Mouse (Mus musculus): ENCODE results near the gene Dnaja3. TPM values are rescaled to one million over a fixed set of nuclear protein-coding genes. Genes with fewer than 3 reads are reported as not detected.

The Dnaja3 gene
- polyA plus RNA-seq, 1 experiment from 2014 or later, result 71.6 TPM

GRCm38 (mm10) chr16:4656571-4657081 is 16.8 kb downstream of the Dnaja3 start:
- ATAC-seq (replicated peaks; ENCODE audit: low FRiP score, low TSS enrichment, low read depth) (no peak), DNase-seq (ENCODE audit: low spot score) (no peak)
- no peaks in the 10 kb centered on the region for H3K9me3 ChIP-seq (ENCODE audit: control insufficient read depth, low read length)
- no peak overlapping the region for H3K9ac ChIP-seq (ENCODE audit: low read length)
- WGBS, result 61% methylated on average over 9 of the region's 9 CpGs
- H3K27me3 ChIP-seq (replicated peaks; ENCODE audit: control insufficient read depth, insufficient read depth, low read length), result no peaks in the 10 kb centered on the region
- H3K4me2 ChIP-seq (ENCODE audit: low read length), result no peak overlapping the region
- peak overlapping the region; percentile 70 for H3K27ac ChIP-seq (ENCODE audit: low read depth)
- no peak overlapping the region for H3K4me3 ChIP-seq (ENCODE audit: low read depth, low read length)
- peaks cover 25% of the 10 kb centered on the region for H3K4me1 ChIP-seq (replicated peaks; ENCODE audit: control insufficient read depth, insufficient read depth, low read length)
- H3K36me3 ChIP-seq (ENCODE audit: control insufficient read depth, insufficient read depth, low read length), result peaks cover 35% of the 10 kb centered on the region

DNA sequence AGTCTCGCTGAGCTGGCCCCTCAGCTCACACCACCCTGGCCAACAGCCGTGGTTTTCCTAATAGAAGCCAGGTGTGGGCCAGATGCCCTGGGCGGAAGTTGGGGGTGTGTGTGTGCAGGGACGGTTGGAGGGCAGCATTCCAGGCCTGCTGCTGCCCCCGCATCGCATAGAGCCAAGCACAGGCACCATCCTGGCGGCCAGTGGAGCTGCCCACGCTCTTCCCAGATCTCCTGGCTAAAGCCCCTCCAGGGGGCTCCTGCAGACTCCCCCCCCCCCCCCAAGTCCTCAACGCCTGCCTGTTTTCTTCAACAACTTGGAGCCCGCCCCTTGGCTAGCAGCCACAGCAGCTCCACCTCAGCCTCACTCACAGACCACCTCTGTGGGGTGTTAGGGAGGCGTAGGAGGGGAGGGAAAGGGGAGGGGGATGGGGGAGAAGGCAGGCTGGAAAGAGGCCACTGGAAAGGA is 19.0 kb downstream of the Dnaja3 start:
- Histone ChIP-seq H3K9ac (ENCODE audit: low read length) (no peak overlapping the region), H3K9me3 (ENCODE audit: control insufficient read depth, low read length) (no peaks in the 10 kb centered on the region), H3K4me1 (replicated peaks; ENCODE audit: control insufficient read depth, insufficient read depth, low read length) (peaks cover 22% of the 10 kb centered on the region), H3K4me3 (ENCODE audit: low read depth, low read length) (no peak overlapping the region), H3K36me3 (ENCODE audit: control insufficient read depth, insufficient read depth, low read length) (peaks cover 20% of the 10 kb centered on the region), H3K27me3 (replicated peaks; ENCODE audit: control insufficient read depth, insufficient read depth, low read length) (no peaks in the 10 kb centered on the region), H3K27ac (ENCODE audit: low read depth) (peak overlapping the region; percentile 55), H3K4me2 (ENCODE audit: low read length) (peak overlapping the region; percentile 30; the same call in 1 of the 2 replicates)
- ATAC-seq (replicated peaks; ENCODE audit: low FRiP score, low TSS enrichment, low read depth) (peak; percentile 69), DNase-seq (ENCODE audit: low spot score) (peak; percentile 73)
- WGBS, result 32% methylated on average over 11 of the region's 11 CpGs

GRCm38 (mm10) chr16:4659326-4659725 is 19.5 kb downstream of the Dnaja3 start:
- Histone ChIP-seq H3K4me3 (ENCODE audit: low read depth, low read length) (no peak overlapping the region), H3K4me2 (ENCODE audit: low read length) (peak overlapping the region; percentile 30; the same call in 1 of the 2 replicates), H3K9me3 (ENCODE audit: control insufficient read depth, low read length) (no peaks in the 10 kb centered on the region), H3K4me1 (replicated peaks; ENCODE audit: control insufficient read depth, insufficient read depth, low read length) (peaks cover 22% of the 10 kb centered on the region), H3K27me3 (replicated peaks; ENCODE audit: control insufficient read depth, insufficient read depth, low read length) (no peaks in the 10 kb centered on the region), H3K27ac (ENCODE audit: low read depth) (peak overlapping the region; percentile 55), H3K9ac (ENCODE audit: low read length) (no peak overlapping the region), H3K36me3 (ENCODE audit: control insufficient read depth, insufficient read depth, low read length) (peaks cover 20% of the 10 kb centered on the region)
- DNase-seq (ENCODE audit: low spot score) (no peak), ATAC-seq (replicated peaks; ENCODE audit: low FRiP score, low TSS enrichment, low read depth) (no peak)
- WGBS, result 24% methylated on average over 2 of the region's 2 CpGs

DNA sequence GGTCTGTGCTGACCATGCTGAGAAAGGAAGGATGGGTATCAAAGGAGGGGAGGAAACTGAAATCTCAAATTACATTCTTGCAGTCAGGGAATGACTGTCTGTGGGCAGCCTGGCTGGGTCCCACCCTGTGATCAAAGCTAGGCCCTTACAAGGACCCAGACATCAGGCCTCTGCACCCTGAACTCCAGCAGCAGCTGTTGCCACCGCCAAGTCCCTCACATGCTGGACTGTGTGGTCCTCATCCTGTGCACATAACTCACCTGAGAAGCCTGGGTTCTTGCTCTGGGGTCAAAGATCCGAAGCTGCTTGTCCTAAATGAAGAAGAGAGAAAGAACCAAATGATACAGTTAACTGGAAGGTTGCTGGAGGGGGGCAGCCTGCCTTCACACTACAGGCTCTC is 21.8 kb downstream of the Dnaja3 start:
- Histone ChIP-seq H3K4me2 (ENCODE audit: low read length) (no peak overlapping the region), H3K27me3 (replicated peaks; ENCODE audit: control insufficient read depth, insufficient read depth, low read length) (no peaks in the 10 kb centered on the region), H3K4me3 (ENCODE audit: low read depth, low read length) (no peak overlapping the region), H3K36me3 (ENCODE audit: control insufficient read depth, insufficient read depth, low read length) (peaks cover 22% of the 10 kb centered on the region), H3K9ac (ENCODE audit: low read length) (no peak overlapping the region), H3K4me1 (replicated peaks; ENCODE audit: control insufficient read depth, insufficient read depth, low read length) (peaks cover 11% of the 10 kb centered on the region), H3K9me3 (ENCODE audit: control insufficient read depth, low read length) (no peaks in the 10 kb centered on the region), H3K27ac (ENCODE audit: low read depth) (no peak overlapping the region)
- 75% methylated on average over 2 of the region's 2 CpGs for WGBS
- no peak for ATAC-seq (replicated peaks; ENCODE audit: low FRiP score, low TSS enrichment, low read depth)
- no peak for DNase-seq (ENCODE audit: low spot score)

DNA sequence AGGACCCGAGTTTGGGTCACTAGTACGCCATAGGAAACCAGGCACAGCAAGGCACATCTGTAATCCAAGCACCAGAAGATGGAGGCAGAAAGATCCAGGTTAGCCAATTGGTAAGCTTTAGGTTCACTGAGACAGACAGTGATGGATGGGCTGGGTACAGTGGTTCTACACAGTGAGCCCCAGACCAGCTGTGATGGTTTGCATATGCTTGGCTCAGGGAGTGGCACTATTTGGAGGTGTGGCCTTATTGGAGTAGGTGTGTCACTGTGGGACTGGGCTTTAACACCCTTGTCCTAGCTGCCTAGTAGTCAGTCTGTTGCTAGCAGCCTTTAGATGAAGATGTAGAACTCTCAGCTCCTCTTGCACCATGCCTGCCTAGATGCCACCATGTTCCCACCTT is 24.0 kb downstream of the Dnaja3 start:
- H3K36me3 ChIP-seq (ENCODE audit: control insufficient read depth, insufficient read depth, low read length), result peaks cover 39% of the 10 kb centered on the region
- WGBS, result 86% methylated on average over 2 of the region's 2 CpGs
- H3K4me2 ChIP-seq (ENCODE audit: low read length), result no peak overlapping the region
- H3K27me3 ChIP-seq (replicated peaks; ENCODE audit: control insufficient read depth, insufficient read depth, low read length), result no peaks in the 10 kb centered on the region
- no peak for ATAC-seq (replicated peaks; ENCODE audit: low FRiP score, low TSS enrichment, low read depth)
- no peak for DNase-seq (ENCODE audit: low spot score)
- H3K9me3 ChIP-seq (ENCODE audit: control insufficient read depth, low read length), result no peaks in the 10 kb centered on the region
- peaks cover 6% of the 10 kb centered on the region for H3K4me1 ChIP-seq (replicated peaks; ENCODE audit: control insufficient read depth, insufficient read depth, low read length)
- H3K9ac ChIP-seq (ENCODE audit: low read length), result no peak overlapping the region
- H3K27ac ChIP-seq (ENCODE audit: low read depth), result no peak overlapping the region
- no peak overlapping the region for H3K4me3 ChIP-seq (ENCODE audit: low read depth, low read length)

GRCm38 (mm10) chr16:4665726-4666125 is 25.9 kb downstream of the Dnaja3 start:
- H3K27ac ChIP-seq (ENCODE audit: low read depth), result no peak overlapping the region
- peaks cover 56% of the 10 kb centered on the region for H3K36me3 ChIP-seq (ENCODE audit: control insufficient read depth, insufficient read depth, low read length)
- ATAC-seq (replicated peaks; ENCODE audit: low FRiP score, low TSS enrichment, low read depth), result no peak
- H3K9ac ChIP-seq (ENCODE audit: low read length), result no peak overlapping the region
- no peak overlapping the region for H3K4me3 ChIP-seq (ENCODE audit: low read depth, low read length)
- no peaks in the 10 kb centered on the region for H3K4me1 ChIP-seq (replicated peaks; ENCODE audit: control insufficient read depth, insufficient read depth, low read length)
- no peaks in the 10 kb centered on the region for H3K9me3 ChIP-seq (ENCODE audit: control insufficient read depth, low read length)
- H3K4me2 ChIP-seq (ENCODE audit: low read length), result no peak overlapping the region
- DNase-seq (ENCODE audit: low spot score), result no peak
- H3K27me3 ChIP-seq (replicated peaks; ENCODE audit: control insufficient read depth, insufficient read depth, low read length), result no peaks in the 10 kb centered on the region
- 95% methylated on average over 2 of the region's 2 CpGs for WGBS

DNA sequence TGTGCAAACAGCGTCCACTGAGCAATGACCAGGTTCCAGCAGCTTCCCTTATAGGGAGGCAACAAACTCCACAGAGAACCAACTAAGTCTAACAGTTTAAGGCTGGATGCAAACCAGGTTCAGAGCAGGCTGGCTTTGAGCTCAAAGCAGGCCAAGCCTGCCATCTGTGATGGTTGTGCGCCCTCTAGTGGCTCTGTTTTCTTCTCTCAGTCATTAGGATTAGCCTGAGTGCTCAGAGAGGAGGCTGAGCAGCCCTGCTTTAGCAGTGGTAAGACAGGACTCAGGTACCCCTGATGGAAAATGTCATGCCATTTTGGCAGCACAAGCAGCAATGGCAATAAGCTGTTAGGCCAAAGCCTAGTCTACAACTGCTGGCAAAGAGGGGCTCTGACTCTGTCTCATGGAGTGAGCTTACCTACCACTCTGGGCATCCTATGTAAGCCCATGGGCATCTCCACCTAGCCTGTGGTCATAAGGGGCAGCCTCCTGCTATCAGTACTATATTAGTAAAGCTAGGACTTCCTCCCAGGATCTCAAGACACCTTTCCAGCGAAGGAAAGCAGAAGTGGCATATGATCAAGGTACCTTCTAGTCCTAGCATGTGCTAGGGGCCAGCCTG is 27.5 kb downstream of the Dnaja3 start:
- Histone ChIP-seq H3K27me3 (replicated peaks; ENCODE audit: control insufficient read depth, insufficient read depth, low read length) (no peaks in the 10 kb centered on the region), H3K36me3 (ENCODE audit: control insufficient read depth, insufficient read depth, low read length) (peaks cover 51% of the 10 kb centered on the region), H3K4me2 (ENCODE audit: low read length) (no peak overlapping the region), H3K4me1 (replicated peaks; ENCODE audit: control insufficient read depth, insufficient read depth, low read length) (no peaks in the 10 kb centered on the region), H3K4me3 (ENCODE audit: low read depth, low read length) (no peak overlapping the region), H3K9me3 (ENCODE audit: control insufficient read depth, low read length) (no peaks in the 10 kb centered on the region), H3K9ac (ENCODE audit: low read length) (0 out of 2 replicates have a peak overlapping the region, but pooled peaks have one; percentile 7), H3K27ac (ENCODE audit: low read depth) (no peak overlapping the region)
- DNase-seq (ENCODE audit: low spot score) (peak; percentile 93), ATAC-seq (replicated peaks; ENCODE audit: low FRiP score, low TSS enrichment, low read depth) (peak; percentile 81)
- 32% methylated on average over 3 of the region's 3 CpGs for WGBS

GRCm38 (mm10) chr16:4670317-4670716 is 30.5 kb downstream of the Dnaja3 start:
- 74% methylated on average over 5 of the region's 5 CpGs for WGBS
- Histone ChIP-seq H3K27me3 (replicated peaks; ENCODE audit: control insufficient read depth, insufficient read depth, low read length) (no peaks in the 10 kb centered on the region), H3K27ac (ENCODE audit: low read depth) (no peak overlapping the region), H3K9me3 (ENCODE audit: control insufficient read depth, low read length) (no peaks in the 10 kb centered on the region), H3K36me3 (ENCODE audit: control insufficient read depth, insufficient read depth, low read length) (peaks cover 70% of the 10 kb centered on the region), H3K4me2 (ENCODE audit: low read length) (no peak overlapping the region), H3K4me3 (ENCODE audit: low read depth, low read length) (no peak overlapping the region), H3K9ac (ENCODE audit: low read length) (no peak overlapping the region), H3K4me1 (replicated peaks; ENCODE audit: control insufficient read depth, insufficient read depth, low read length) (no peaks in the 10 kb centered on the region)
- ATAC-seq (replicated peaks; ENCODE audit: low FRiP score, low TSS enrichment, low read depth), result no peak
- no peak for DNase-seq (ENCODE audit: low spot score)

- no peak for ATAC-seq (replicated peaks; ENCODE audit: low FRiP score, low TSS enrichment, low read depth)
- Histone ChIP-seq H3K4me2 (ENCODE audit: low read length) (no peak overlapping the region), H3K36me3 (ENCODE audit: control insufficient read depth, insufficient read depth, low read length) (peaks cover 61% of the 10 kb centered on the region), H3K27me3 (replicated peaks; ENCODE audit: control insufficient read depth, insufficient read depth, low read length) (no peaks in the 10 kb centered on the region), H3K9ac (ENCODE audit: low read length) (no peak overlapping the region), H3K9me3 (ENCODE audit: control insufficient read depth, low read length) (no peaks in the 10 kb centered on the region), H3K27ac (ENCODE audit: low read depth) (no peak overlapping the region), H3K4me3 (ENCODE audit: low read depth, low read length) (no peak overlapping the region), H3K4me1 (replicated peaks; ENCODE audit: control insufficient read depth, insufficient read depth, low read length) (peaks cover 8% of the 10 kb centered on the region)
- no peak for DNase-seq (ENCODE audit: low spot score)
- 86% methylated on average over 4 of the region's 4 CpGs for WGBS
These were observed 34.3 kb downstream of the Dnaja3 start for GRCm38 (mm10) chr16:4674091-4674490.

Measured in intestine, embryonic 14.5 days (tissue).